Mouse (Mus musculus) small intestine, adult 2 months (tissue): ENCODE results near the gene D030056L22Rik.

ENCODE experiments used
- CTCF ChIP-seq: fragments of 200-500 bp; IDR thresholded peaks from 2 replicates; pipeline ENCODE4 v1.5.1; 2012; ENCODE audit warnings: low read depth, mild to moderate bottlenecking, control low read depth, inconsistent platforms, low read length, moderate library complexity, mixed read lengths; ENCODE audit not compliant: insufficient replicate concordance, insufficient read length; ENCODE audit errors: extremely low read depth
- POLR2A ChIP-seq: fragments of 200-500 bp; IDR thresholded peaks from 2 replicates; pipeline ENCODE4 v1.6.1; 2012; ENCODE audit warnings: low read depth, mild to moderate bottlenecking, control low read depth, inconsistent platforms, low read length, moderate library complexity

DNA sequence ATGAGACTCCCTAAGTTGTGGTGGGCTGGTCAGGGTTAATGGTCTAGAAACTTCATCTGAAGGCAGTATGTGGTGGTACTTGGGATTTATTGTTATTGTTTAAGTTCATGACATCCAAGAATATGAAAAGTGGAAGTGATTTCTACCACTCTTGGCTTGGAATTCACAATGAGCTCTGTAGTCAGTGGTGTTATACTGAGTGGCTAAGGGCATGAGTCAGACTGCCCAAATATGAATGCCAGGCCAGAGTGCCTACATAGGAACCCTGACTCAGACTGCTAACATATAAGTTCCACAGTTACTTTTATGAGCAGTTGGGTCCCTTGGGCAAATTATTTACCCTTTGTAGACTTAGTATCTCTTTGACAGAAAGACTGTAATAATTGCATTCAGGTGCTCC lies 44.2 kb downstream of the D030056L22Rik start:
- no peak for TF ChIP-seq CTCF
- TF ChIP-seq POLR2A: no peak
